Mouse (Mus musculus): ENCODE results near the gene Nt5c2. TPM values are rescaled to one million over a fixed set of nuclear protein-coding genes. Genes with fewer than 3 reads are reported as not detected.
"Not testable (repeated sequence)": the region's sequence is repeated elsewhere in the genome, so short reads cannot be mapped to it uniquely, and the experiment has no call there.

The Nt5c2 gene
- total RNA-seq, 1 experiment from 2014 or later: 138 TPM

GRCm38 (mm10) chr19:46978069-46978468 lies 36.9 kb downstream of the Nt5c2 start:
- not testable (repeated sequence) for ATAC-seq (replicated peaks in 1 of 2; ENCODE audit: insufficient read depth in 1 of 2, low FRiP score in 2 of 2, low TSS enrichment in 1 of 2, low read depth in 1 of 2, poor library complexity in 2 of 2, severe bottlenecking in 2 of 2)

GRCm38 (mm10) chr19:46977460-46977859 lies 37.5 kb downstream of the Nt5c2 start:
- ATAC-seq (replicated peaks in 1 of 2; ENCODE audit: insufficient read depth in 1 of 2, low FRiP score in 2 of 2, low TSS enrichment in 1 of 2, low read depth in 1 of 2, poor library complexity in 2 of 2, severe bottlenecking in 2 of 2): no peak

GRCm38 (mm10) chr19:46976743-46977142 lies 38.2 kb downstream of the Nt5c2 start:
- no peak for ATAC-seq (replicated peaks in 1 of 2; ENCODE audit: insufficient read depth in 1 of 2, low FRiP score in 2 of 2, low TSS enrichment in 1 of 2, low read depth in 1 of 2, poor library complexity in 2 of 2, severe bottlenecking in 2 of 2)

- ATAC-seq (replicated peaks in 1 of 2; ENCODE audit: insufficient read depth in 1 of 2, low FRiP score in 2 of 2, low TSS enrichment in 1 of 2, low read depth in 1 of 2, poor library complexity in 2 of 2, severe bottlenecking in 2 of 2): no peak; a peak in 1 of 4 replicates
Observed at GRCm38 (mm10) chr19:46975997-46976396, 39.0 kb downstream of the Nt5c2 start.

- ATAC-seq (replicated peaks in 1 of 2; ENCODE audit: insufficient read depth in 1 of 2, low FRiP score in 2 of 2, low TSS enrichment in 1 of 2, low read depth in 1 of 2, poor library complexity in 2 of 2, severe bottlenecking in 2 of 2): no peak
Observed at GRCm38 (mm10) chr19:46975565-46975964, 39.4 kb downstream of the Nt5c2 start.

- ATAC-seq (replicated peaks in 1 of 2; ENCODE audit: insufficient read depth in 1 of 2, low FRiP score in 2 of 2, low TSS enrichment in 1 of 2, low read depth in 1 of 2, poor library complexity in 2 of 2, severe bottlenecking in 2 of 2): no peak
Observed at GRCm38 (mm10) chr19:46972159-46972558, 42.8 kb downstream of the Nt5c2 start.

- no peak for ATAC-seq (replicated peaks in 1 of 2; ENCODE audit: insufficient read depth in 1 of 2, low FRiP score in 2 of 2, low TSS enrichment in 1 of 2, low read depth in 1 of 2, poor library complexity in 2 of 2, severe bottlenecking in 2 of 2)
Observed at GRCm38 (mm10) chr19:46971712-46972111, 43.2 kb downstream of the Nt5c2 start.

- ATAC-seq (replicated peaks in 1 of 2; ENCODE audit: insufficient read depth in 1 of 2, low FRiP score in 2 of 2, low TSS enrichment in 1 of 2, low read depth in 1 of 2, poor library complexity in 2 of 2, severe bottlenecking in 2 of 2): no peak
Observed at GRCm38 (mm10) chr19:46971051-46971689, 43.8 kb downstream of the Nt5c2 start.

- peak; percentile 21 to 37; a peak in 2 of 4 replicates for ATAC-seq (replicated peaks in 1 of 2; ENCODE audit: insufficient read depth in 1 of 2, low FRiP score in 2 of 2, low TSS enrichment in 1 of 2, low read depth in 1 of 2, poor library complexity in 2 of 2, severe bottlenecking in 2 of 2)
Observed at GRCm38 (mm10) chr19:46970121-46970729, 44.7 kb downstream of the Nt5c2 start.

GRCm38 (mm10) chr19:46969286-46969985 lies 45.5 kb downstream of the Nt5c2 start:
- ATAC-seq (replicated peaks in 1 of 2; ENCODE audit: insufficient read depth in 1 of 2, low FRiP score in 2 of 2, low TSS enrichment in 1 of 2, low read depth in 1 of 2, poor library complexity in 2 of 2, severe bottlenecking in 2 of 2): no peak

GRCm38 (mm10) chr19:46968833-46969232 lies 46.1 kb downstream of the Nt5c2 start:
- ATAC-seq (replicated peaks in 1 of 2; ENCODE audit: insufficient read depth in 1 of 2, low FRiP score in 2 of 2, low TSS enrichment in 1 of 2, low read depth in 1 of 2, poor library complexity in 2 of 2, severe bottlenecking in 2 of 2): no peak

GRCm38 (mm10) chr19:46967861-46968260 lies 47.1 kb downstream of the Nt5c2 start:
- no peak for ATAC-seq (replicated peaks in 1 of 2; ENCODE audit: insufficient read depth in 1 of 2, low FRiP score in 2 of 2, low TSS enrichment in 1 of 2, low read depth in 1 of 2, poor library complexity in 2 of 2, severe bottlenecking in 2 of 2)

GRCm38 (mm10) chr19:46966330-46966729 lies 48.6 kb downstream of the Nt5c2 start:
- no peak for ATAC-seq (replicated peaks in 1 of 2; ENCODE audit: insufficient read depth in 1 of 2, low FRiP score in 2 of 2, low TSS enrichment in 1 of 2, low read depth in 1 of 2, poor library complexity in 2 of 2, severe bottlenecking in 2 of 2)

- no peak for ATAC-seq (replicated peaks in 1 of 2; ENCODE audit: insufficient read depth in 1 of 2, low FRiP score in 2 of 2, low TSS enrichment in 1 of 2, low read depth in 1 of 2, poor library complexity in 2 of 2, severe bottlenecking in 2 of 2)
Observed at GRCm38 (mm10) chr19:46965496-46965895, 49.5 kb downstream of the Nt5c2 start.

- no peak for ATAC-seq (replicated peaks in 1 of 2; ENCODE audit: insufficient read depth in 1 of 2, low FRiP score in 2 of 2, low TSS enrichment in 1 of 2, low read depth in 1 of 2, poor library complexity in 2 of 2, severe bottlenecking in 2 of 2)
Observed at GRCm38 (mm10) chr19:46964353-46964752, 50.6 kb downstream of the Nt5c2 start.

- ATAC-seq (replicated peaks in 1 of 2; ENCODE audit: insufficient read depth in 1 of 2, low FRiP score in 2 of 2, low TSS enrichment in 1 of 2, low read depth in 1 of 2, poor library complexity in 2 of 2, severe bottlenecking in 2 of 2): no peak
Observed at GRCm38 (mm10) chr19:46963440-46963839, 51.5 kb downstream of the Nt5c2 start.

GRCm38 (mm10) chr19:46962841-46963240 lies 52.1 kb downstream of the Nt5c2 start:
- no peak for ATAC-seq (replicated peaks in 1 of 2; ENCODE audit: insufficient read depth in 1 of 2, low FRiP score in 2 of 2, low TSS enrichment in 1 of 2, low read depth in 1 of 2, poor library complexity in 2 of 2, severe bottlenecking in 2 of 2)

GRCm38 (mm10) chr19:46962171-46962772 lies 52.7 kb downstream of the Nt5c2 start:
- ATAC-seq (replicated peaks in 1 of 2; ENCODE audit: insufficient read depth in 1 of 2, low FRiP score in 2 of 2, low TSS enrichment in 1 of 2, low read depth in 1 of 2, poor library complexity in 2 of 2, severe bottlenecking in 2 of 2): peak; percentile 43 to 48; a peak in 3 of 4 replicates

Measured in hematopoietic stem cell, adult 5-6 weeks (primary cell).